9 mouse cellular contexts compared by ENCODE assay signal in genomic region chr5:65434471-65435362, GRCm38 (mm10). TPM values are rescaled to one million over a fixed set of nuclear protein-coding genes. Genes with fewer than 3 reads are reported as not detected.
A peak's percentile ranks its signal among the peaks of the same experiment; 100 is the strongest.
DNase-seq lines count a peak whose midpoint lies in the region; ATAC-seq and TF ChIP-seq lines count a peak whose summit lies in the region.
"Had no signal": no experiment of that assay in that cellular context is flagged by ENCODE, and none has a peak within 500 bp of the region (broad histone marks: within the 10 kb centered on the region; RNA-seq: fewer than 3 reads in every experiment).

No protein-coding gene starts in this region.

- peak overlapping the region; percentile 94 for H3K9ac ChIP-seq in liver, adult 2 months (ENCODE audit: low read depth, low read length)
- H3K9ac ChIP-seq in embryonic facial prominence, embryonic 15.5 days = peak overlapping the region; percentile 58
- H3K9ac ChIP-seq in intestine, embryonic 15.5 days = peak overlapping the region; percentile 82
- H3K9ac ChIP-seq in midbrain, embryonic 16.5 days (ENCODE audit: low read depth, low read length) = peak overlapping the region; percentile 84

- H3K36me3 ChIP-seq in liver, adult 2 months (ENCODE audit: control insufficient read depth, insufficient read depth, low read length) = peaks cover 3% of the 10 kb centered on the region; the same call in 1 of the 2 replicates
- no peaks in the 10 kb centered on the region for H3K36me3 ChIP-seq in embryonic facial prominence, embryonic 15.5 days
- H3K36me3 ChIP-seq in intestine, embryonic 15.5 days = no peaks in the 10 kb centered on the region
- H3K36me3 ChIP-seq in midbrain, embryonic 16.5 days (ENCODE audit: control insufficient read depth, insufficient read depth, low read length) = 0 out of 2 replicates have a peak, but pooled peaks cover 4% of the 10 kb centered on the region

- TF ChIP-seq POLR2A in liver, adult 2 months (IDR thresholded peaks at IDR 0.05; ENCODE audit: extremely low read depth, insufficient read depth, low read length) = no peak

- H3K4me3 ChIP-seq in liver, adult 2 months (ENCODE audit: insufficient read depth, low read depth, low read length) = peak overlapping the region; percentile 87
- H3K4me3 ChIP-seq in embryonic facial prominence, embryonic 15.5 days (replicated peaks) = peak overlapping the region; percentile 83
- peak overlapping the region; percentile 79 for H3K4me3 ChIP-seq in intestine, embryonic 15.5 days (replicated peaks)
- H3K4me3 ChIP-seq in midbrain, embryonic 16.5 days (ENCODE audit: low read depth, low read length) = peak overlapping the region; percentile 89

- H3K27ac ChIP-seq in liver, adult 2 months (replicated peaks; ENCODE audit: insufficient read depth, low read depth, low read length) = peak overlapping the region; percentile 70
- H3K27ac ChIP-seq in embryonic facial prominence, embryonic 15.5 days (replicated peaks) = peak overlapping the region; percentile 97
- H3K27ac ChIP-seq in intestine, embryonic 15.5 days = peak overlapping the region; percentile 85
- H3K27ac ChIP-seq in midbrain, embryonic 16.5 days (ENCODE audit: low read length) = peak overlapping the region; percentile 86

- TF ChIP-seq CTCF in liver, adult 2 months (IDR thresholded peaks at IDR 0.05; ENCODE audit: low read depth, low read length) = no peak

- H3K79me2 ChIP-seq in liver, adult 2 months (ENCODE audit: control insufficient read depth, insufficient read depth, low read length) = peaks cover 21% of the 10 kb centered on the region

- ATAC-seq in embryonic facial prominence, embryonic 15.5 days (ENCODE audit: insufficient number of reproducible peaks, low FRiP score, low TSS enrichment, low read depth) = no peak
- ATAC-seq in intestine, embryonic 15.5 days = no peak
- peak; percentile 32 for ATAC-seq in midbrain, embryonic 16.5 days

- H3K27me3 ChIP-seq in liver, adult 2 months (ENCODE audit: control insufficient read depth, insufficient read depth, low read length) = no peaks in the 10 kb centered on the region
- no peaks in the 10 kb centered on the region for H3K27me3 ChIP-seq in embryonic facial prominence, embryonic 15.5 days
- H3K27me3 ChIP-seq in intestine, embryonic 15.5 days (replicated peaks) = no peaks in the 10 kb centered on the region
- H3K27me3 ChIP-seq in midbrain, embryonic 16.5 days (ENCODE audit: control insufficient read depth, insufficient read depth, low read depth, low read length) = no peaks in the 10 kb centered on the region

- 7% methylated on average over 15 of the region's 15 CpGs for WGBS in liver, adult 2 months
- WGBS in embryonic facial prominence, embryonic 15.5 days = under 1% methylated on average over 15 of the region's 15 CpGs
- WGBS in intestine, embryonic 15.5 days = 6% methylated on average over 15 of the region's 15 CpGs
- 2% methylated on average over 15 of the region's 15 CpGs for WGBS in midbrain, embryonic 16.5 days

- DNase-seq in liver, adult 2 months (ENCODE audit: extremely low read depth, low read depth, low spot score) = no peak
- no peak for DNase-seq in liver
- peak; percentile 10 for DNase-seq in R1 (ENCODE audit: low read depth, low spot score)
- DNase-seq in adrenal gland, adult 8-10 months = no peak
- DNase-seq in thymus, postnatal 10 days (ENCODE audit: low spot score in 2 of 2) = no peak

- H3K4me2 ChIP-seq in embryonic facial prominence, embryonic 15.5 days (replicated peaks) = peak overlapping the region; percentile 86
- H3K4me2 ChIP-seq in intestine, embryonic 15.5 days (replicated peaks) = peak overlapping the region; percentile 82
- H3K4me2 ChIP-seq in midbrain, embryonic 16.5 days (ENCODE audit: low read length) = peak overlapping the region; percentile 88

- H3K9me3 ChIP-seq in embryonic facial prominence, embryonic 15.5 days (replicated peaks) = no peaks in the 10 kb centered on the region
- H3K9me3 ChIP-seq in intestine, embryonic 15.5 days = no peaks in the 10 kb centered on the region
- no peaks in the 10 kb centered on the region for H3K9me3 ChIP-seq in midbrain, embryonic 16.5 days (replicated peaks; ENCODE audit: control insufficient read depth, low read length, poor library complexity, severe bottlenecking)

- H3K4me1 ChIP-seq in liver, adult 2 months (ENCODE audit: control insufficient read depth, insufficient read depth, low read length) = peaks cover 24% of the 10 kb centered on the region
- H3K4me1 ChIP-seq in embryonic facial prominence, embryonic 15.5 days = peaks cover 15% of the 10 kb centered on the region
- H3K4me1 ChIP-seq in intestine, embryonic 15.5 days (replicated peaks) = peaks cover 5% of the 10 kb centered on the region
- H3K4me1 ChIP-seq in midbrain, embryonic 16.5 days (ENCODE audit: control insufficient read depth, insufficient read depth, low read length) = peaks cover 12% of the 10 kb centered on the region

RNA-seq across cellular contexts. Expression of gene Ugdh, which starts 1.0 kb away (rescaled TPM):
- total RNA-seq in liver, adult 2 months (2014; rRNA removed) = 118 and 169 TPM in 2 replicates
- 43.3 and 43.7 TPM in 2 replicates for polyA plus RNA-seq in liver, adult 2 months (2012; rRNA removed)
- polyA plus RNA-seq in embryonic facial prominence, embryonic 15.5 days (2015; fragmentation: Nextera tagmentation; extraction: Ambion mirVana) = 117 and 125 TPM in 2 replicates
- 195 and 200 TPM in 2 replicates for polyA plus RNA-seq in intestine, embryonic 15.5 days (2015; fragmentation: Nextera tagmentation; extraction: Ambion mirVana)
- polyA plus RNA-seq in midbrain, embryonic 16.5 days (2015; fragmentation: Nextera tagmentation; extraction: Ambion mirVana) = 44.2 and 46.0 TPM in 2 replicates
- 10 to 100 TPM; 68.1 to 84.6 (median 74.7) TPM for total RNA-seq in adrenal gland, adult 8-10 months (2022)

RNA-seq across cellular contexts. Expression of gene Lias, which starts 43.4 kb away (rescaled TPM):
- total RNA-seq in liver, adult 2 months (2014; rRNA removed) = 25.0 and 30.8 TPM in 2 replicates
- 11.1 and 13.3 TPM in 2 replicates for polyA plus RNA-seq in liver, adult 2 months (2012; rRNA removed)
- polyA plus RNA-seq in embryonic facial prominence, embryonic 15.5 days (2015; fragmentation: Nextera tagmentation; extraction: Ambion mirVana) = 63.3 and 63.5 TPM in 2 replicates
- 51.8 and 58.1 TPM in 2 replicates for polyA plus RNA-seq in intestine, embryonic 15.5 days (2015; fragmentation: Nextera tagmentation; extraction: Ambion mirVana)
- polyA plus RNA-seq in midbrain, embryonic 16.5 days (2015; fragmentation: Nextera tagmentation; extraction: Ambion mirVana) = 65.1 and 65.9 TPM in 2 replicates
- total RNA-seq in adrenal gland, adult 8-10 months (2022) = 10 to 100 TPM; 51.2 to 69.4 (median 58.5) TPM

RNA-seq across cellular contexts. Expression of gene Rpl9, which starts 43.5 kb away (rescaled TPM):
- total RNA-seq in liver, adult 2 months (2014; rRNA removed) = 423 and 451 TPM in 2 replicates
- polyA plus RNA-seq in liver, adult 2 months (2012; rRNA removed) = 91.1 and 95.8 TPM in 2 replicates
- 1,081 and 1,085 TPM in 2 replicates for polyA plus RNA-seq in embryonic facial prominence, embryonic 15.5 days (2015; fragmentation: Nextera tagmentation; extraction: Ambion mirVana)
- polyA plus RNA-seq in intestine, embryonic 15.5 days (2015; fragmentation: Nextera tagmentation; extraction: Ambion mirVana) = 1,022 and 1,026 TPM in 2 replicates
- 509 and 528 TPM in 2 replicates for polyA plus RNA-seq in midbrain, embryonic 16.5 days (2015; fragmentation: Nextera tagmentation; extraction: Ambion mirVana)
- 1,000 to 10,000 TPM in 3 of 4 experiments, 100 to 1,000 TPM in 1; 977 to 1,080 (median 1,050) TPM for total RNA-seq in adrenal gland, adult 8-10 months (2022)

RNA-seq across cellular contexts. Expression of gene Gm43552, which starts 57.9 kb away (rescaled TPM):
- not detected in 2 replicates for total RNA-seq in liver, adult 2 months (2014; rRNA removed)
- polyA plus RNA-seq in liver, adult 2 months (2012; rRNA removed) = 14.5 and 16.3 TPM in 2 replicates
- 1.4 TPM in 1 of 2 replicates, not detected in the other for polyA plus RNA-seq in embryonic facial prominence, embryonic 15.5 days (2015; fragmentation: Nextera tagmentation; extraction: Ambion mirVana)
- polyA plus RNA-seq in intestine, embryonic 15.5 days (2015; fragmentation: Nextera tagmentation; extraction: Ambion mirVana) = not detected in 2 replicates
- polyA plus RNA-seq in midbrain, embryonic 16.5 days (2015; fragmentation: Nextera tagmentation; extraction: Ambion mirVana) = not detected in 2 replicates
- 10 to 100 TPM in 1 of 4 experiments, 1 to 10 TPM in 2, not detected in 1; 3.6 to 12.4 (median 6.2) TPM for total RNA-seq in adrenal gland, adult 8-10 months (2022)
- total RNA-seq: layer of hippocampus, postnatal 10 days had no signal
